Mouse (Mus musculus): ENCODE results near the gene Vangl1.

- TF ChIP-seq POLR2A (IDR thresholded peaks at IDR 0.05; ENCODE audit: low read depth, low read length) (no peak), CTCF (conservative IDR thresholded peaks at IDR 0.05; ENCODE audit: insufficient read depth, insufficient read length, low read depth, low read length) (no peak)
Observed at GRCm38 (mm10) chr3:102164911-102165310, 39.6 kb downstream of the Vangl1 start.

All from kidney, adult 2 months (tissue).